Mouse (Mus musculus) hindbrain, embryonic 15.5 days (tissue): Measurements from ENCODE around the gene Ager. TPM values are rescaled to one million over a fixed set of nuclear protein-coding genes. Genes with fewer than 3 reads are reported as not detected.

ENCODE experiments used
- polyA plus RNA-seq: library from polyadenylated mRNA; unstranded; fragments of >200 nt; fragmentation: Nextera tagmentation; extraction: Ambion mirVana; gene quantifications from 2 replicates; pipeline ENCODE4 v1.2.1, GENCODE M21; 2015

Ager gene
- polyA plus RNA-seq, 1 experiment from 2014 or later = 1.8 TPM

Other genes starting within 250 kb of the Ager start
- gene Btnl2, start 243.0 kb upstream of the Ager start, polyA plus RNA-seq = 0.05 TPM in 1 of 2 replicates, not detected in the other
- gene Btnl1, start 220.7 kb upstream of the Ager start, polyA plus RNA-seq = not detected in 2 replicates
- gene BC051142, start 199.0 kb upstream of the Ager start, polyA plus RNA-seq = 4.8 and 5.5 TPM in 2 replicates
- gene Btnl4, start 120.5 kb upstream of the Ager start, polyA plus RNA-seq = not detected in 2 replicates
- gene Btnl6, start 80.5 kb upstream of the Ager start, polyA plus RNA-seq = not detected in 2 replicates
- 7.8 and 7.9 TPM in 2 replicates for gene Notch4, start 33.6 kb upstream of the Ager start, polyA plus RNA-seq
- 4.1 TPM in 2 replicates for gene Gpsm3, start 8.1 kb upstream of the Ager start, polyA plus RNA-seq
- 8.9 TPM in 2 replicates for gene Pbx2, start 6.6 kb upstream of the Ager start, polyA plus RNA-seq
- 270 and 283 TPM in 2 replicates for gene Rnf5, start 5.8 kb downstream of the Ager start, polyA plus RNA-seq
- 123 and 142 TPM in 2 replicates for gene Agpat1, start 6.4 kb downstream of the Ager start, polyA plus RNA-seq
- gene Egfl8, start 18.1 kb downstream of the Ager start, polyA plus RNA-seq = 10.1 and 12.8 TPM in 2 replicates
- gene Ppt2, start 30.6 kb downstream of the Ager start, polyA plus RNA-seq = 19.1 and 20.4 TPM in 2 replicates
- gene Prrt1, start 31.7 kb downstream of the Ager start, polyA plus RNA-seq = 6.8 and 9.8 TPM in 2 replicates
- gene Fkbpl, start 46.9 kb downstream of the Ager start, polyA plus RNA-seq = 16.1 and 16.4 TPM in 2 replicates
- gene Atf6b, start 49.3 kb downstream of the Ager start, polyA plus RNA-seq = 108 and 120 TPM in 2 replicates
- 0.27 and 0.31 TPM in 2 replicates for gene Tnxb, start 72.7 kb downstream of the Ager start, polyA plus RNA-seq
- 0.21 and 0.47 TPM in 2 replicates for gene C4b, start 146.0 kb downstream of the Ager start, polyA plus RNA-seq
- gene Cyp21a1, start 206.7 kb downstream of the Ager start, polyA plus RNA-seq = not detected in 2 replicates
- 43.9 TPM in 2 replicates for gene Stk19, start 239.1 kb downstream of the Ager start, polyA plus RNA-seq
- gene Dxo, start 239.2 kb downstream of the Ager start, polyA plus RNA-seq = 67.2 and 68.3 TPM in 2 replicates